20 mouse cellular contexts compared by ENCODE assay signal in genomic region chr4:155371797-155372735, GRCm38 (mm10). TPM values are rescaled to one million over a fixed set of nuclear protein-coding genes. Genes with fewer than 3 reads are reported as not detected.
DNase-seq lines count a peak whose midpoint lies in the region; ATAC-seq and TF ChIP-seq lines count a peak whose summit lies in the region.
"Had no signal": no experiment of that assay in that cellular context is flagged by ENCODE, and none has a peak within 500 bp of the region (broad histone marks: within the 10 kb centered on the region; RNA-seq: fewer than 3 reads in every experiment).

No protein-coding gene starts in this region.

- no peak overlapping the region for H3K9ac ChIP-seq in kidney, embryonic 15.5 days
- H3K9ac ChIP-seq: embryonic facial prominence, embryonic 12.5 days; forebrain, embryonic 13.5 days; midbrain, embryonic 15.5 days had no signal

- no peaks in the 10 kb centered on the region for H3K9me3 ChIP-seq in kidney, embryonic 15.5 days (replicated peaks)
- H3K9me3 ChIP-seq: embryonic facial prominence, embryonic 12.5 days; forebrain, embryonic 13.5 days; G1E; midbrain, embryonic 15.5 days had no signal

- H3K4me1 ChIP-seq in kidney, embryonic 15.5 days, result peaks cover 6% of the 10 kb centered on the region; the same call in 1 of the 2 replicates
- H3K4me1 ChIP-seq in cerebellum, adult 2 months (ENCODE audit: control insufficient read depth, insufficient read depth, low read length), result peaks cover 19% of the 10 kb centered on the region
- H3K4me1 ChIP-seq: embryonic facial prominence, embryonic 12.5 days; midbrain, embryonic 15.5 days had no signal

- peak; percentile 58 to 60 for DNase-seq in cerebellum, adult 18-20 months
- no peak for DNase-seq in cerebellum, postnatal 4 days (ENCODE audit: low spot score in 2 of 2)
- peak; percentile 19 to 57 for DNase-seq in kidney, postnatal 25 days
- peak; percentile 57 to 69 for DNase-seq in cerebellum, adult 2 months
- peak; percentile 45 to 52 for DNase-seq in cerebellum, postnatal 36 days
- DNase-seq in retina, postnatal 1 day, result no peak
- no peak for DNase-seq in natural killer cell, adult 2 months (ENCODE audit: low spot score in 2 of 2)
- DNase-seq: adrenal gland, postnatal 14 days; gastrocnemius, postnatal 25 days; kidney, postnatal 4 days; layer of hippocampus, adult 9-11 months; lung, adult 18-20 months had no signal

- no peak overlapping the region for H3K4me2 ChIP-seq in kidney, embryonic 15.5 days
- H3K4me2 ChIP-seq: embryonic facial prominence, embryonic 12.5 days; forebrain, embryonic 13.5 days; midbrain, embryonic 15.5 days had no signal

- 0 out of 2 replicates have a peak, but pooled peaks cover 4% of the 10 kb centered on the region for H3K27me3 ChIP-seq in kidney, embryonic 15.5 days
- no peaks in the 10 kb centered on the region for H3K27me3 ChIP-seq in cerebellum, adult 2 months (ENCODE audit: control insufficient read depth, insufficient read depth, low read length)
- H3K27me3 ChIP-seq: embryonic facial prominence, embryonic 12.5 days; forebrain, embryonic 13.5 days; midbrain, embryonic 15.5 days had no signal

- no peak for TF ChIP-seq POLR2A in cerebellum, adult 2 months (IDR thresholded peaks at IDR 0.05; ENCODE audit: borderline replicate concordance, insufficient read depth, low read length)

- H3K27ac ChIP-seq in kidney, embryonic 15.5 days, result no peak overlapping the region
- H3K27ac ChIP-seq in cerebellum, adult 2 months (ENCODE audit: insufficient read depth, low read length), result no peak overlapping the region
- H3K27ac ChIP-seq: embryonic facial prominence, embryonic 12.5 days; forebrain, embryonic 13.5 days; left cerebral cortex, adult 2 months; midbrain, embryonic 15.5 days had no signal

- no peak for TF ChIP-seq CTCF in cerebellum, adult 2 months (IDR thresholded peaks at IDR 0.05; ENCODE audit: borderline replicate concordance, insufficient read depth, low read depth, low read length)

- ATAC-seq in kidney, embryonic 15.5 days (replicated peaks; ENCODE audit: low FRiP score), result no peak
- ATAC-seq: forebrain, embryonic 13.5 days; midbrain, embryonic 15.5 days had no signal

- WGBS in kidney, embryonic 15.5 days, result 58% methylated on average over 5 of the region's 5 CpGs
- 15% methylated on average over 5 of the region's 5 CpGs for WGBS in cerebellum, adult 2 months

- no peak overlapping the region for H3K4me3 ChIP-seq in kidney, embryonic 15.5 days (replicated peaks)
- no peak overlapping the region for H3K4me3 ChIP-seq in cerebellum, adult 2 months (replicated peaks; ENCODE audit: insufficient read depth, low read depth, low read length)
- H3K4me3 ChIP-seq: embryonic facial prominence, embryonic 12.5 days; erythroblast, embryonic 14.5 days; forebrain, embryonic 13.5 days; left cerebral cortex, adult 2 months; midbrain, embryonic 15.5 days had no signal

- H3K36me3 ChIP-seq in kidney, embryonic 15.5 days, result no peaks in the 10 kb centered on the region
- H3K36me3 ChIP-seq: embryonic facial prominence, embryonic 12.5 days; G1E; midbrain, embryonic 15.5 days had no signal

RNA-seq across cellular contexts. Expression of gene Prkcz, which starts 10.9 kb away (rescaled TPM):
- 14.2 and 16.6 TPM in 2 replicates for polyA plus RNA-seq in kidney, embryonic 15.5 days (2015; fragmentation: Nextera tagmentation; extraction: Ambion mirVana)
- 245 and 253 TPM in 2 replicates for polyA plus RNA-seq in cerebellum, adult 2 months (2012; rRNA removed)
- polyA plus RNA-seq: G1E had no signal

RNA-seq across cellular contexts. Expression of gene Gabrd, which starts 25.8 kb away (rescaled TPM):
- polyA plus RNA-seq in kidney, embryonic 15.5 days (2015; fragmentation: Nextera tagmentation; extraction: Ambion mirVana), result not detected in 2 replicates
- polyA plus RNA-seq in cerebellum, adult 2 months (2012; rRNA removed), result 243 and 290 TPM in 2 replicates
- polyA plus RNA-seq: embryonic facial prominence, embryonic 12.5 days; erythroblast, embryonic 14.5 days; G1E; hindbrain, embryonic 11.5 days had no signal

RNA-seq across cellular contexts. Expression of gene Cfap74, which starts 36.9 kb away (rescaled TPM):
- polyA plus RNA-seq in kidney, embryonic 15.5 days (2015; fragmentation: Nextera tagmentation; extraction: Ambion mirVana), result 1.8 and 2.3 TPM in 2 replicates
- 18.7 and 22.0 TPM in 2 replicates for polyA plus RNA-seq in cerebellum, adult 2 months (2012; rRNA removed)
- polyA plus RNA-seq: erythroblast, embryonic 14.5 days; G1E had no signal

Comparison
In these comparisons a context has a peak if more than half of its experiments do, and no peak if none do; other contexts are left out.
1. DNase-seq: peak in cerebellum, adult 18-20 months (2 of 2), kidney, postnatal 25 days (2 of 2), cerebellum, adult 2 months (2 of 2) and cerebellum, postnatal 36 days (2 of 2); none in cerebellum, postnatal 4 days (0 of 2), retina, postnatal 1 day (single experiment) and natural killer cell, adult 2 months (0 of 2).
2. RNA of gene Prkcz, which starts 10.9 kb away (polyA plus RNA-seq): 245 to 253 TPM in cerebellum, adult 2 months; 14.2 to 16.6 TPM in kidney, embryonic 15.5 days; every median in the first group is over 10 times any median in the second.
3. RNA of gene Gabrd, which starts 25.8 kb away (polyA plus RNA-seq): 243 to 290 TPM in cerebellum, adult 2 months; not detected in kidney, embryonic 15.5 days; every median in the first group is over 100 times any median in the second.